Mouse (Mus musculus): ENCODE measurements around the gene C130073F10Rik. TPM values are rescaled to one million over a fixed set of nuclear protein-coding genes. Genes with fewer than 3 reads are reported as not detected.

Gene C130073F10Rik
- polyA plus RNA-seq, 1 experiment from 2014 or later, result not detected

Other genes starting within 250 kb of the C130073F10Rik start
- gene Leprot, start 246.1 kb downstream of the C130073F10Rik start, polyA plus RNA-seq (2015; fragmentation: Nextera tagmentation; extraction: Ambion mirVana), result 72.6 and 81.7 TPM in 2 replicates
- 1.6 TPM in 2 replicates for gene Lepr, start 176.4 kb downstream of the C130073F10Rik start, polyA plus RNA-seq (2015; fragmentation: Nextera tagmentation; extraction: Ambion mirVana)
- gene B020004J07Rik, start 49.8 kb downstream of the C130073F10Rik start, polyA plus RNA-seq (2015; fragmentation: Nextera tagmentation; extraction: Ambion mirVana), result not detected in 2 replicates
- not detected in 2 replicates for gene Gm12800, start 15.3 kb upstream of the C130073F10Rik start, polyA plus RNA-seq (2015; fragmentation: Nextera tagmentation; extraction: Ambion mirVana)
- not detected in 2 replicates for gene Gm12794, start 46.6 kb upstream of the C130073F10Rik start, polyA plus RNA-seq (2015; fragmentation: Nextera tagmentation; extraction: Ambion mirVana)
- not detected in 2 replicates for gene Gm12790, start 87.3 kb upstream of the C130073F10Rik start, polyA plus RNA-seq (2015; fragmentation: Nextera tagmentation; extraction: Ambion mirVana)
- not detected in 2 replicates for gene Gm12789, start 92.8 kb upstream of the C130073F10Rik start, polyA plus RNA-seq (2015; fragmentation: Nextera tagmentation; extraction: Ambion mirVana)
- 24.6 and 27.4 TPM in 2 replicates for gene Pde4b, start 193.8 kb upstream of the C130073F10Rik start, polyA plus RNA-seq (2015; fragmentation: Nextera tagmentation; extraction: Ambion mirVana)

Data from heart, embryonic 15.5 days (tissue).